Mouse (Mus musculus) liver, embryonic 14.5 days (tissue): ENCODE measurements around the gene Cd9. TPM values are rescaled to one million over a fixed set of nuclear protein-coding genes. Genes with fewer than 3 reads are reported as not detected.

Experiments
- ATAC-seq: fragments of 200-750 bp; cut with Nextera tagmentation; 2 replicates; pipeline ENCODE4 v1.8.0; 2017; ENCODE audit warnings: moderate number of reproducible peaks, mild to moderate bottlenecking, moderate library complexity; ENCODE audit not compliant: insufficient read depth
- DNase-seq, 3 experiments: peaks; one replicate each; pipeline ENCODE4 v3.0.0-alpha.2; 2012 to 2013; ENCODE audit warnings: low read depth in 3 of 3, low spot score in 3 of 3
- H3K27ac ChIP-seq: fragments of 300-500 bp; sonication (generic); 2 replicates; pipeline ENCODE4 v1.5.1; 2014; ENCODE audit warnings: moderate library complexity, mild to moderate bottlenecking, control low read depth, inconsistent platforms
- H3K27me3 ChIP-seq: fragments of 300-500 bp; sonication (generic); 2 replicates; pipeline ENCODE4 v1.6.1; 2014; ENCODE audit warnings: mild to moderate bottlenecking, low read length, moderate library complexity; ENCODE audit not compliant: control insufficient read depth, insufficient read depth
- H3K36me3 ChIP-seq: fragments of 300-500 bp; sonication (generic); replicated peaks from 2 replicates; pipeline ENCODE4 v1.6.1; 2014; ENCODE audit warnings: low read depth; ENCODE audit not compliant: control insufficient read depth, insufficient read depth
- H3K4me1 ChIP-seq, 2 experiments: fragments of 200-500 bp in 1 of 2; fragments of 300-500 bp in 1 of 2; sonication (generic) in 1 of 2; replicated peaks; 2 replicates each; pipeline ENCODE4 v1.6.1; 2012 to 2014; ENCODE audit warnings: antibody characterized with exemption in 1 of 2, inconsistent platforms in 1 of 2, low read length in 1 of 2; ENCODE audit not compliant: control insufficient read depth in 2 of 2, insufficient read depth in 2 of 2
- H3K4me2 ChIP-seq: fragments of 300-500 bp; sonication (generic); 2 replicates; pipeline ENCODE4 v1.6.1; 2014; ENCODE audit warnings: low read depth, mild to moderate bottlenecking, control low read depth, moderate library complexity
- H3K4me3 ChIP-seq, 2 experiments: fragments of 200-500 bp in 1 of 2; fragments of 300-500 bp in 1 of 2; sonication (generic) in 1 of 2; 2 replicates each; pipeline ENCODE4 v1.5.1; 2012 to 2014; ENCODE audit warnings: low read depth in 2 of 2, low read length in 2 of 2, mild to moderate bottlenecking in 2 of 2, control low read depth in 1 of 2, inconsistent platforms in 1 of 2, moderate library complexity in 1 of 2; ENCODE audit not compliant: insufficient read depth in 1 of 2
- H3K9ac ChIP-seq: fragments of 300-500 bp; sonication (generic); replicated peaks from 2 replicates; pipeline ENCODE4 v1.6.1; 2014; ENCODE audit warnings: mild to moderate bottlenecking, control low read depth, moderate library complexity
- H3K9me3 ChIP-seq: fragments of 300-500 bp; sonication (generic); 2 replicates; pipeline ENCODE4 v1.6.1; 2016; ENCODE audit warnings: low read length, mixed read lengths; ENCODE audit not compliant: control insufficient read depth
- CTCF ChIP-seq: IDR thresholded peaks from 2 replicates; pipeline ENCODE4 v1.5.1; 2016; ENCODE audit warnings: antibody characterized with exemption, low read depth, control low read depth
- EP300 ChIP-seq: IDR thresholded peaks from 2 replicates; pipeline ENCODE4 v1.6.1; 2016; ENCODE audit warnings: antibody characterized with exemption, low read depth
- WGBS: fragments of 180-500 bp; shearing (Covaris S2); extraction: QIAGEN DNeasy Blood & Tissue Kit; methylation state at CpG from one replicate; pipeline ENCODE4 v1.1.7; 2014; ENCODE audit not compliant: insufficient replicate concordance; 5-methylcytosine and 5-hydroxymethylcytosine counted together
- polyA plus RNA-seq, 2 experiments: library from polyadenylated mRNA; depleted of rRNA in 1 of 2; stranded (reverse) in 1 of 2; unstranded in 1 of 2; fragments of >200 nt; fragmentation: Nextera tagmentation in 1 of 2; extraction: Ambion mirVana in 1 of 2; gene quantifications; 2 replicates each; pipeline versions ENCODE4 v1.2.1 to v1.2.3; 2012 to 2014

The Cd9 gene
- polyA plus RNA-seq, 2 experiments, result 62.6 to 96.8 TPM

DNA sequence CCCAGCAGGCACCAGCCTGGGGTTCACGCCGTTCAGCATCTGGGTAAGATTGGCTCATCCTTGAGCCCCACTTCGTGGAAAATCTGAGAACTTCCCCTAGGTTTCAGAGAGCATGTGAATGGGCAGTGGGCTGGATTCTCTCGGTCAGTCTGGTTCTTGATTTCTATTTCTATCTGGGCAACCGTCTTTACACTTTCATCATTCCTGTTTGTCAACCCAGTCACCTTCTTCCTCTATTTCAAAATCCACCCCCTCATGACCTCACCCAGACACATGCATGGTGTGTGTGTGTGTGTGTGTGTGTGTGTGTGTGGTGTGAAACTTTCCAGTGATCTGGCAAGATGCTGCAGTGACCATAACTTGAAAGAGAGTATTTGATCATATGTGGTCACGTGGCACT lies 49.2 kb downstream of the Cd9 start:
- Histone ChIP-seq H3K9me3 (no peaks in the 10 kb centered on the region), H3K27ac (no peak overlapping the region), H3K4me1 (no peaks in the 10 kb centered on the region; a peak in 1 of 4 replicates), H3K36me3 (no peaks in the 10 kb centered on the region), H3K4me3 (no peak overlapping the region), H3K27me3 (no peaks in the 10 kb centered on the region), H3K9ac (no peak overlapping the region), H3K4me2 (no peak overlapping the region)
- 35% methylated on average over 6 of the region's 6 CpGs for WGBS
- DNase-seq, result no peak
- TF ChIP-seq EP300 (no peak), CTCF (no peak)
- no peak for ATAC-seq

GRCm38 (mm10) chr6:125442591-125442990 lies 52.0 kb downstream of the Cd9 start:
- 63% methylated on average over 10 of the region's 10 CpGs for WGBS
- H3K36me3 ChIP-seq, result no peaks in the 10 kb centered on the region
- H3K4me2 ChIP-seq, result no peak overlapping the region
- H3K4me3 ChIP-seq, result no peak overlapping the region
- DNase-seq (no peak), ATAC-seq (no peak)
- no peaks in the 10 kb centered on the region for H3K9me3 ChIP-seq
- no peaks in the 10 kb centered on the region; a peak in 1 of 4 replicates for H3K4me1 ChIP-seq
- no peak overlapping the region for H3K27ac ChIP-seq
- no peak for TF ChIP-seq CTCF
- no peak for TF ChIP-seq EP300
- no peaks in the 10 kb centered on the region for H3K27me3 ChIP-seq
- no peak overlapping the region for H3K9ac ChIP-seq

DNA sequence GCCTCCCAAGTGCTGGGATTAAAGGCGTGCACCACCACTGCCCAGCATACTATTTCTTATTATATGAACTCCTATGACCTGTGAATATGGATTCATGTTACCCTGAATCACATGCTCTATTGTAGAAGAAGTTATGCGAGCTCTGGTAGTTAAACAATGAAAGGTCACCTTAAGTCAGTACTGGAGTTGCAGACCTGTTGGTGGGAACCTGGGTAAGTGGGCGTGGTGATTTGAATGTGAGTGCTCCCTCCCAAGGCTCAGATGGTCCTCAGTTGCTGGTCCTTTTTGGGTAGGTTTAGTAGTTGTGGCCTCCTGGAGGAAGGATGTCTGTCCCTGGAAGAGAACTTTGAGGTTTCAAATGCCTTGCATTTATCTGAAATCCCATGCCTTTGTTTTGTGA lies 57.8 kb downstream of the Cd9 start:
- no peak overlapping the region for H3K27ac ChIP-seq
- 63% methylated on average over 3 of the region's 3 CpGs for WGBS
- no peak for TF ChIP-seq CTCF
- no peak for DNase-seq
- H3K36me3 ChIP-seq, result no peaks in the 10 kb centered on the region
- H3K4me2 ChIP-seq, result no peak overlapping the region
- H3K9ac ChIP-seq, result no peak overlapping the region
- no peaks in the 10 kb centered on the region for H3K4me1 ChIP-seq
- H3K9me3 ChIP-seq, result no peaks in the 10 kb centered on the region
- ATAC-seq, result no peak
- no peaks in the 10 kb centered on the region for H3K27me3 ChIP-seq
- no peak overlapping the region for H3K4me3 ChIP-seq

DNA sequence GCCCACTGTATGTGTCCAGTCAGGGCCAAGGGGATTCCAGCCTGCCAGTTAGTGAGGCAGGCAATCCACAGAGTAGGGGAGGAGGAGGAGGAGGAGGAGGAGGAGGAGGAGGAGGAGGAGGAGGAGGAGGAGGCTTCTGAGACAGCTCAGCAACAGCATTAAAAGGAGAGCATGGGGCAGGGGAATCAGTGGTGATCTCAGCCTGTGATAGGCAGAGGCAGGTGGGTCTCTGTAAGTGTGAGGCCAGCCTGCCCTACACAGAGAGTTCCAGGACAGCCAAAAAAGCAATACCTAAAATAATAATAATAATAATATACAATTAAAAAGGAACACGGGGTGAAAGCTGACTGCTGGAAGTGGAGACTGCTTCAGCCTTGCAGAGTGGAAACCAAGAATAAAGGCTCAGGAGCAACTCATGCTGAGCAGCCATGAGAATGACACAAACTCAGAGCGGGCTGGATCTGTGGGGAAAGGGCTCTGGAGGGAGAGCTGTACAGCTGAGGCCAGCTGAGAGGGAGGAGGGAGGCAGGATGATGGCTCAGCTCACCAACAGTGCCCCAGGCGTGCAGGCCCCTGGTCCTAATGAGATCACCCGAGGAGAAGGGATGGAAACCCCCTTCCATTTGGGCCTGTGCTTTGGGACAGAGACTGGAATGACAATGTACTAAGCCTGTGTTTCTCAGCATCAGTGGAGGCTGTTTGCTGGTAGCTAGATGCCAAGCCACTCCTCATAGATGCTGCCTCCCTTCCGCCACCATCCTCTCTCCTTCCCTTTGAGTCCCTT lies 59.7 kb downstream of the Cd9 start:
- Histone ChIP-seq H3K36me3 (no peaks in the 10 kb centered on the region), H3K9ac (no peak overlapping the region), H3K4me3 (no peak overlapping the region), H3K27me3 (no peaks in the 10 kb centered on the region), H3K4me1 (peaks cover 0 to 2% of the 10 kb centered on the region in 2 experiments; a peak in 1 of 4 replicates), H3K4me2 (no peak overlapping the region), H3K9me3 (no peaks in the 10 kb centered on the region), H3K27ac (no peak overlapping the region)
- DNase-seq, result no peak
- ATAC-seq, result no peak
- 48% methylated on average over 5 of the region's 5 CpGs for WGBS
- TF ChIP-seq EP300, result no peak

GRCm38 (mm10) chr6:125433704-125434447 lies 60.7 kb downstream of the Cd9 start:
- ATAC-seq (no peak), DNase-seq (no peak)
- 34% methylated on average over 6 of the region's 6 CpGs for WGBS
- H3K4me3 ChIP-seq, result no peak overlapping the region
- H3K4me2 ChIP-seq, result no peak overlapping the region
- H3K27ac ChIP-seq, result no peak overlapping the region
- H3K4me1 ChIP-seq, result peaks cover 0 to 4% of the 10 kb centered on the region in 2 experiments; a peak in 1 of 4 replicates
- H3K9me3 ChIP-seq, result no peaks in the 10 kb centered on the region
- no peaks in the 10 kb centered on the region for H3K36me3 ChIP-seq
- no peak overlapping the region for H3K9ac ChIP-seq
- no peak for TF ChIP-seq CTCF
- TF ChIP-seq EP300, result no peak
- no peaks in the 10 kb centered on the region for H3K27me3 ChIP-seq
